Mouse (Mus musculus) CH12.LX (cell line): Measurements from ENCODE around the gene Ccdc50. TPM values are rescaled to one million over a fixed set of nuclear protein-coding genes. Genes with fewer than 3 reads are reported as not detected.
A peak's percentile ranks its signal among the peaks of the same experiment; 100 is the strongest.

Source experiments
- DNase-seq: peaks from one replicate; pipeline ENCODE4 v3.0.0-alpha.2; 2013; ENCODE audit errors: extremely low read depth
- H3K27ac ChIP-seq: 2 replicates; pipeline ENCODE4 v1.5.1; 2012; ENCODE audit warnings: low read depth, mild to moderate bottlenecking, control low read depth, moderate library complexity; ENCODE audit not compliant: insufficient read depth
- H3K27me3 ChIP-seq: replicated peaks from 2 replicates; pipeline ENCODE3; 2012; ENCODE audit warnings: inconsistent platforms
- H3K36me3 ChIP-seq, 2 experiments: replicated peaks in 1 of 2; 2 replicates each; pipeline versions ENCODE3 to v1.6.1; 2012; ENCODE audit warnings: inconsistent platforms in 1 of 2, low read length in 1 of 2, mild to moderate bottlenecking in 1 of 2, mixed read lengths in 1 of 2, moderate library complexity in 1 of 2; ENCODE audit not compliant: control insufficient read depth in 1 of 2, insufficient read depth in 1 of 2
- H3K4me1 ChIP-seq, 2 experiments: 2 replicates each; pipeline ENCODE4 v1.6.1; 2012; ENCODE audit warnings: inconsistent platforms in 1 of 2, moderate library complexity in 1 of 2; ENCODE audit not compliant: insufficient read depth in 2 of 2, control insufficient read depth in 1 of 2
- H3K4me2 ChIP-seq: 2 replicates; pipeline ENCODE4 v1.6.1; 2012; ENCODE audit warnings: low read depth, mild to moderate bottlenecking, control low read depth; ENCODE audit not compliant: poor library complexity, insufficient read depth, severe bottlenecking
- H3K4me3 ChIP-seq, 3 experiments: fragments of 150-350 bp in 1 of 3; sonication (generic) in 1 of 3; replicated peaks in 1 of 3; 2 replicates each; pipeline versions ENCODE3 to v1.5.1; 2011 to 2012; ENCODE audit warnings: low read depth in 2 of 3, low read length in 2 of 3, mild to moderate bottlenecking in 2 of 3, moderate library complexity in 2 of 3, control low read depth in 1 of 3, improper control_type of control experiment in 1 of 3, inconsistent platforms in 1 of 3, mixed read lengths in 1 of 3; ENCODE audit not compliant: poor library complexity in 1 of 3
- H3K79me2 ChIP-seq: replicated peaks from 2 replicates; pipeline ENCODE4 v1.6.1; 2012; ENCODE audit warnings: mild to moderate bottlenecking, moderate library complexity; ENCODE audit not compliant: control insufficient read depth, poor library complexity, insufficient read depth, severe bottlenecking; ENCODE audit errors: extremely low read depth
- H3K9ac ChIP-seq: 2 replicates; pipeline ENCODE4 v1.6.1; 2012; ENCODE audit warnings: low read depth, mild to moderate bottlenecking, control low read depth, moderate library complexity; ENCODE audit not compliant: insufficient read depth
- H3K9me3 ChIP-seq: replicated peaks from 2 replicates; pipeline ENCODE3; 2012; ENCODE audit warnings: low read length, inconsistent platforms, mixed read lengths
- BHLHE40 ChIP-seq: IDR thresholded peaks from 2 replicates; pipeline ENCODE4 v1.6.1; 2011; ENCODE audit warnings: mild to moderate bottlenecking, low read depth, low read length, improper control_type of control experiment
- CHD1 ChIP-seq: IDR thresholded peaks from 2 replicates; pipeline ENCODE4 v1.6.1; 2012; ENCODE audit warnings: low read depth, low read length, improper control_type of control experiment, inconsistent platforms
- CHD2 ChIP-seq: IDR thresholded peaks from 2 replicates; pipeline ENCODE4 v1.6.1; 2011; ENCODE audit warnings: low read length, improper control_type of control experiment
- CTCF ChIP-seq, 2 experiments: IDR thresholded peaks in 1 of 2; conservative IDR thresholded peaks in 1 of 2; 2 replicates each; pipeline ENCODE4 v1.5.1; 2011 to 2012; ENCODE audit warnings: low read depth in 2 of 2, low read length in 2 of 2, improper control_type of control experiment in 1 of 2, inconsistent platforms in 1 of 2, mild to moderate bottlenecking in 1 of 2, moderate library complexity in 1 of 2
- E2F4 ChIP-seq: IDR thresholded peaks from 2 replicates; pipeline ENCODE4 v1.6.1; 2011; ENCODE audit warnings: low read depth, low read length, improper control_type of control experiment; ENCODE audit not compliant: insufficient replicate concordance
- ELF1 ChIP-seq: IDR thresholded peaks from 2 replicates; pipeline ENCODE4 v1.6.1; 2014; ENCODE audit warnings: low read depth, mild to moderate bottlenecking, inconsistent platforms, low read length, improper control_type of control experiment
- EP300 ChIP-seq: IDR thresholded peaks from 2 replicates; pipeline ENCODE4 v1.6.1; 2011; ENCODE audit warnings: low read length, improper control_type of control experiment
- ETS1 ChIP-seq: conservative IDR thresholded peaks from 2 replicates; pipeline ENCODE4 v1.6.1; 2012; ENCODE audit warnings: low read depth, mild to moderate bottlenecking, inconsistent platforms, low read length, improper control_type of control experiment, moderate library complexity
- GABPA ChIP-seq: IDR thresholded peaks from 2 replicates; pipeline ENCODE4 v1.6.1; 2012; ENCODE audit warnings: low read depth, low read length, improper control_type of control experiment, inconsistent platforms; ENCODE audit not compliant: insufficient replicate concordance
- HCFC1 ChIP-seq: IDR thresholded peaks from 2 replicates; pipeline ENCODE4 v1.6.1; 2012; ENCODE audit warnings: low read depth, mild to moderate bottlenecking, inconsistent platforms, low read length, improper control_type of control experiment
- IRF4 ChIP-seq: IDR thresholded peaks from 2 replicates; pipeline ENCODE4 v1.6.1; 2014; ENCODE audit warnings: low read depth, mild to moderate bottlenecking, inconsistent platforms, low read length, improper control_type of control experiment
- JUN ChIP-seq: IDR thresholded peaks from 2 replicates; pipeline ENCODE4 v1.6.1; 2011; ENCODE audit warnings: low read depth, mild to moderate bottlenecking, low read length, improper control_type of control experiment, moderate library complexity; ENCODE audit not compliant: insufficient read depth
- JUND ChIP-seq: conservative IDR thresholded peaks from 2 replicates; pipeline ENCODE4 v1.6.1; 2011; ENCODE audit warnings: low read depth, low read length, improper control_type of control experiment
- KAT2A ChIP-seq: IDR thresholded peaks from 2 replicates; pipeline ENCODE4 v1.6.1; 2012; ENCODE audit warnings: low read length, improper control_type of control experiment, inconsistent platforms; ENCODE audit not compliant: insufficient replicate concordance
- MAFK ChIP-seq: IDR thresholded peaks from 2 replicates; pipeline ENCODE4 v1.6.1; 2011; ENCODE audit warnings: low read length, improper control_type of control experiment; ENCODE audit not compliant: insufficient replicate concordance
- MAX ChIP-seq: IDR thresholded peaks from 2 replicates; pipeline ENCODE4 v1.6.1; 2011; ENCODE audit warnings: low read length, improper control_type of control experiment
- MAZ ChIP-seq: IDR thresholded peaks from 2 replicates; pipeline ENCODE4 v1.6.1; 2012; ENCODE audit warnings: low read depth, mild to moderate bottlenecking, inconsistent platforms, low read length, improper control_type of control experiment, moderate library complexity
- MEF2A ChIP-seq: IDR thresholded peaks from 2 replicates; pipeline ENCODE4 v1.6.1; 2014; ENCODE audit warnings: low read depth, mild to moderate bottlenecking, inconsistent platforms, low read length, improper control_type of control experiment, borderline replicate concordance
- MXI1 ChIP-seq: IDR thresholded peaks from 2 replicates; pipeline ENCODE4 v1.6.1; 2011; ENCODE audit warnings: mild to moderate bottlenecking, low read depth, low read length, improper control_type of control experiment
- MYC ChIP-seq: IDR thresholded peaks from 2 replicates; pipeline ENCODE4 v1.6.1; 2011; ENCODE audit warnings: low read depth, mild to moderate bottlenecking, improper control_type of control experiment, low read length
- NELFE ChIP-seq: IDR thresholded peaks from 2 replicates; pipeline ENCODE4 v1.6.1; 2011; ENCODE audit warnings: low read depth, low read length, improper control_type of control experiment
- NRF1 ChIP-seq: IDR thresholded peaks from 2 replicates; pipeline ENCODE4 v1.6.1; 2014; ENCODE audit warnings: low read depth, mild to moderate bottlenecking, inconsistent platforms, low read length, improper control_type of control experiment, moderate library complexity
- PAX5 ChIP-seq: IDR thresholded peaks from 2 replicates; pipeline ENCODE4 v1.6.1; 2012; ENCODE audit warnings: low read length, inconsistent platforms, mixed read lengths
- POLR2A ChIP-seq: IDR thresholded peaks from 2 replicates; pipeline ENCODE4 v1.6.1; 2011; ENCODE audit warnings: low read depth, mild to moderate bottlenecking, improper control_type of control experiment, low read length
- POLR2AphosphoS2 ChIP-seq: IDR thresholded peaks from 2 replicates; pipeline ENCODE4 v1.6.1; 2011; ENCODE audit warnings: low read depth, low read length, improper control_type of control experiment
- RAD21 ChIP-seq: IDR thresholded peaks from 2 replicates; pipeline ENCODE4 v1.6.1; 2011; ENCODE audit warnings: low read depth, mild to moderate bottlenecking, low read length, improper control_type of control experiment, moderate library complexity
- RCOR1 ChIP-seq: conservative IDR thresholded peaks from 2 replicates; pipeline ENCODE4 v1.6.1; 2012; ENCODE audit warnings: low read depth, mild to moderate bottlenecking, inconsistent platforms, low read length, improper control_type of control experiment
- SIN3A ChIP-seq: IDR thresholded peaks from 2 replicates; pipeline ENCODE4 v1.6.1; 2012; ENCODE audit warnings: low read length, improper control_type of control experiment, inconsistent platforms
- TBP ChIP-seq: conservative IDR thresholded peaks from 2 replicates; pipeline ENCODE4 v1.6.1; 2011; ENCODE audit warnings: low read depth, low read length, improper control_type of control experiment
- TCF12 ChIP-seq: IDR thresholded peaks from 2 replicates; pipeline ENCODE4 v1.6.1; 2014; ENCODE audit warnings: low read depth, mild to moderate bottlenecking, inconsistent platforms, low read length, improper control_type of control experiment
- UBTF ChIP-seq: IDR thresholded peaks from 2 replicates; pipeline ENCODE4 v1.6.1; 2012; ENCODE audit warnings: low read depth, mild to moderate bottlenecking, inconsistent platforms, low read length, improper control_type of control experiment, moderate library complexity
- USF1 ChIP-seq: IDR thresholded peaks from 2 replicates; pipeline ENCODE4 v1.6.1; 2014; ENCODE audit warnings: low read depth, mild to moderate bottlenecking, inconsistent platforms, low read length, improper control_type of control experiment
- USF2 ChIP-seq: conservative IDR thresholded peaks from 2 replicates; pipeline ENCODE4 v1.6.1; 2011; ENCODE audit warnings: low read depth, low read length, improper control_type of control experiment
- ZC3H11A ChIP-seq: IDR thresholded peaks from 2 replicates; pipeline ENCODE4 v1.6.1; 2012; ENCODE audit warnings: low read depth, mild to moderate bottlenecking, inconsistent platforms, low read length, improper control_type of control experiment
- ZKSCAN1 ChIP-seq: IDR thresholded peaks from 2 replicates; pipeline ENCODE4 v1.6.1; 2012; ENCODE audit warnings: low read depth, inconsistent platforms, low read length, improper control_type of control experiment, borderline replicate concordance
- ZMIZ1 ChIP-seq: IDR thresholded peaks from 2 replicates; pipeline ENCODE4 v1.6.1; 2012; ENCODE audit warnings: low read depth, mild to moderate bottlenecking, inconsistent platforms, low read length, improper control_type of control experiment
- ZNF384 ChIP-seq: IDR thresholded peaks from 2 replicates; pipeline ENCODE4 v1.6.1; 2012; ENCODE audit warnings: low read depth, low read length, improper control_type of control experiment, inconsistent platforms
- dilution Hi-C: fragments of 300-500 bp; cut with MboI; formaldehyde crosslinking; loops from 2 replicates; pipeline ENCODE4 v1.14.3; 2020; ENCODE audit warnings: low sequenced_read_pairs; ENCODE audit not compliant: extremely low pct_unique_long_range_greater_than_20kb, extremely low pct_ligation_motif_present
- in situ Hi-C: fragments of 300-500 bp; cut with MboI; formaldehyde crosslinking; loops from 3 replicates; pipeline ENCODE4 v1.14.3; 2019; ENCODE audit warnings: low sequenced_read_pairs, low pct_ligation_motif_present, low pct_unique_long_range_greater_than_20kb, mixed read lengths
- polyA plus RNA-seq: library from polyadenylated mRNA; unstranded; fragments of >175 nt; gene quantifications from 2 replicates; pipeline ENCODE4 v1.2.1, GENCODE M21; 2012; ENCODE audit warnings: low read depth; ENCODE audit not compliant: insufficient read length
- total RNA-seq, 2 experiments: library from RNA; depleted of rRNA; stranded (reverse); fragments of 300-350 nt in 1 of 2; fragments of >200 nt in 1 of 2; gene quantifications; 2 replicates each; pipeline ENCODE4 v1.2.3; 2012 to 2014

Gene Ccdc50
- total and polyA plus RNA-seq, 3 experiments: 203 to 261 (median 243) TPM

GRCm38 (mm10) chr16:27401579-27401978, 12.9 kb downstream of the Ccdc50 start:
- dilution Hi-C loops: no loop called here
- TF ChIP-seq KAT2A (no peak), HCFC1 (no peak), CTCF (conservative IDR thresholded peaks at IDR 0.05 in 1 of 2, IDR thresholded peaks at IDR 0.05 in 1 of 2; ENCODE audit: low read depth in 2 of 2, low read length in 2 of 2) (no peak), E2F4 (no peak), POLR2AphosphoS2 (no peak), RCOR1 (peak; percentile 77; the same call in 1 of the 2 replicates), MEF2A (peak; percentile 57; the same call in 1 of the 2 replicates), JUN (peak; percentile 35; the same call in 1 of the 2 replicates), USF2 (no peak), MAZ (no peak), ZKSCAN1 (no peak), BHLHE40 (peak; percentile 52; the same call in 1 of the 2 replicates), NRF1 (no peak), RAD21 (no peak; the same call in 1 of the 2 replicates), PAX5 (no peak), GABPA (no peak), IRF4 (peak; percentile 87), ZNF384 (no peak), CHD1 (peak; percentile 94; the same call in 1 of the 2 replicates), USF1 (no peak), TCF12 (0 out of 2 replicates have a peak, but pooled peaks have one; percentile 37), MAFK (peak; percentile 96), NELFE (no peak), ZMIZ1 (no peak), CHD2 (peak; percentile 74), ETS1 (peak; percentile 70), MAX (no peak), ZC3H11A (no peak), MYC (0 out of 2 replicates have a peak, but pooled peaks have one; percentile 26), EP300 (peak; percentile 91), TBP (no peak), SIN3A (peak; percentile 84; the same call in 1 of the 2 replicates), UBTF (no peak), JUND (0 out of 2 replicates have a peak, but pooled peaks have one; percentile 12), POLR2A (no peak; the same call in 1 of the 2 replicates), MXI1 (no peak), ELF1 (no peak)
- Histone ChIP-seq H3K36me3 (peaks cover 17 to 43% of the 10 kb centered on the region in 2 experiments), H3K4me1 (peaks cover 27 to 86% of the 10 kb centered on the region in 2 experiments), H3K79me2 (peaks cover 72% of the 10 kb centered on the region), H3K9me3 (peaks cover 13% of the 10 kb centered on the region), H3K4me3 (no peak overlapping the region), H3K9ac (peak overlapping the region; percentile 58), H3K4me2 (peak overlapping the region; percentile 99), H3K27me3 (no peaks in the 10 kb centered on the region), H3K27ac (peak overlapping the region; percentile 80)
- in situ Hi-C loops: no loop called here
- DNase-seq: no peak
